Mouse (Mus musculus): ENCODE measurements at regions not wholly inside any gene's neighbourhood (a gene's known extent, or its start where the extent isn't known, plus 50 kb on each side); places are given as distances from the start of the nearest gene placed in this dataset.

DNA sequence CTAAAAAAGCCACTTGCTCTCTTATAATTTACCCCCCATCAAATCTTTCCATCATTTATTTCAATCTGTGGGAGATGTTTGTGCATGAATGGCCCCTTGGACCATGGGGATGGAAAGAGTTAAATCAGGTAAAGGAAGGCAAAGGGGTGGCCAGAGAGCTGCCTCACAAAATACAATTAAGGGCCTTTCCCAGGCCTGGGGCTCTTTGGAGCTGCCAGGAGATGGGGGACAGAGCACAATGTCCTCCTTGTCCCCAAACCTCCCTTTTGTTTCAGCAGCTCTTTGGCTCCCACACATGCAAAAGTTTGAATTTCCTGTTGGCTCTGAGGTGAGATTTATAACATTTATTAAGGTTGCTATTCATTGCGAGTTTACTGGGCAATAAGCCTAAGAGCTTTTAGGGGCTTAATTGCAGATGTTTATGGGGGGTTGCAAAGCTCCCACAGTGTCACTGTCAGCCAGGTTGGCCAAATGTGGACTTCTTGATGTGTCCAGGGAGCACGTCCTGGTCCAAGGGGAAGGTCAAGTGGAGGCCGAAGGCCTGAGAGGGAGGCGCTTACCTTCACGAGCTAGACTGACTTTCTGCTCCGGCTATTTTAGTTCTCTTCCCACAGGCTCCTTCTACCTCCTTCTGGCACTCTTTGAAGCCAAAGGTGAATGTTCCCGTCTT lies 628.5 kb downstream of the Lmo4 start:
- no peak for DNase-seq

DNA sequence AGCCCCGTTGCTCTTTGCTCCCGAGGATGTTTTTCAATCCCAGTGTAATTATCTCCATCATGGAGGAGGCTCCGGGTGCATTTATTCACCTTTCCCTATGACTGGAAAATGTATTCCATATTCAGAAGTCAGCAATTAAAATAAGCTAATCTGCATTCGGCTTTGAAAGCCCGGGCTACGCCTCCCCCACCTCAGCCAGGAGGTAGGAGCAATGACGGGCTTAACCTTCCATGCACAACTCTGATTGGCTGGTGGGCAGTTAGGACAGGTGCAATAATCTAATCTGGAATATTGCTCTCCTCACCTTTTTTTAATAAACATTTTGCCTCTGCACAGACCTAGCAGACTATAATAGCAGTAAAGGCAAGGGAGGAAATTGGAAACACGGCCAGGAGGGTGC lies 629.3 kb downstream of the Lmo4 start:
- DNase-seq, result no peak

DNA sequence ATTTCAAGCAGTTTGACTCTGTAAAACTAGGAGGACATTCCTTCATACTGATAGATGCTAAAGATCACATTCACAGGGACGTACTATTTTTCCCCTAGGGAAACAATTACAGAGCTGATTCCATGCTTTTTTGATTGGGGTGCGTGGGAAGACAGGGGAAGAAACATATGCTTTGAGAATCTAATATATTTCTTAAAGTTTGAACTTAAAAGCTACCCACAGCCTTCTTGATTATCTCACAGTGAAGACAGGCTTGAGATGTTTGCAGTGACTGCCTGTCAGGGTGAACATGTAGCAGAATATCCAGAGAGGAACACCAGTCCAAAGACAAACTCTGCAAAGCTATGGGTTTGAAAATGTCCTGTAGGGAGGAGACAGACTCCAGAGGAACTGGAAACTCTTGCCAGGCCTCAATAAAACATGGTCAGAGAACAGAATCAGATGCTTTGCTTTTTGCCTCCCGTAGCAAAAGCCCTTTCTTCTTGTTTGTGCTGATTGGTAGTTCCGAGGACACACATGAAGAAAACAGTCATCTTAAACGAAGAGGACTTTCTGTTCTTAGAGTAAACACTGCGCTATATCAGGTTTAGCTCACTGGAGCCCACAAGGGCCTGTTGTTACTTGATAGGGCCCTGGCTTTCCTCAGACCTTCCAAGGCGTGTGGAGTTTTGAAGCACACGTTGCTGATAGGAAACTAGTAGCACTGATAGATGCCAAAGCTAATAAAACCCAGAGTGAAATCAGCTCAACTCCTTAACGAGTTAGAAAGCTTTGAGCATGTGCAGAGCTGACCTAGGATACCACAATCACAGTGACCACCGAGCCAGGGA lies 630.8 kb downstream of the Lmo4 start:
- no peak for DNase-seq

DNA sequence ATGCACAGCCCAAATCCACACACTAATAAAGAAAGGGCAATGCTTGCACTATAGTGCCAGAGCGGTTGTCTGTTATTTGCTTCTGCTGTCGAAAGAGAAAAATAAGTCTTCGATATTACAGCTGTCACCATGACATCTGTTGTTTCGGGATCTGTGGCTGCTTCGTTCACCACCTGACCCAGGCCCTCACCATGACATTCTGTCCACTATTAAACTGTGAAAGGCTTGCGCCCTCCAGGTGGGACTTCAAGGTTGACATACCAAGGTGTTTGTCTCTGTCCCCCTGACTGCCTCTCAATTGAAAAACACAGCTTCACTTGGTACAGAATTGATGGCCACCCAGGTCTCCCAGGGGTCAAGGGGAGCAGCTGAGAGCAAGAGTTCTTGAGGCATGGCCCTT lies 635.1 kb downstream of the Lmo4 start:
- DNase-seq, result no peak

DNA sequence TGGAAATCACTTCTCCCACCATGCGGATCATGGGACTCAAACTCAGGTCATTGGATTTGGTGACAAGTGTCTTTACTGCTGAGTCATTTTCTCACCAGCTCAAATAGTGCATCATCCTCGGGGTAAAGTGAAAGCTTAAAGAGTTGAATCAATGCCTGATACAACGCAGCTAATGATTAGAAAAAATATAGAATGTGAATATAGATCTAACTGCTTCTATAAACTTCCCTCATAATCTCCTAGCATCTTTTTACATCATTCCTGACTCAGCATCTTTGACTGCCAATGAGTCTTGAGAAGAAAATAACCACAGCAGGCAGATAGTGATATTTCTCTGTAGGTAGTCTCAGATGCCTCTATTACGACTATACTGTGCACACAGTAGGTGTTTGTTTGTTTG lies 640.0 kb downstream of the Lmo4 start:
- no peak for DNase-seq

DNA sequence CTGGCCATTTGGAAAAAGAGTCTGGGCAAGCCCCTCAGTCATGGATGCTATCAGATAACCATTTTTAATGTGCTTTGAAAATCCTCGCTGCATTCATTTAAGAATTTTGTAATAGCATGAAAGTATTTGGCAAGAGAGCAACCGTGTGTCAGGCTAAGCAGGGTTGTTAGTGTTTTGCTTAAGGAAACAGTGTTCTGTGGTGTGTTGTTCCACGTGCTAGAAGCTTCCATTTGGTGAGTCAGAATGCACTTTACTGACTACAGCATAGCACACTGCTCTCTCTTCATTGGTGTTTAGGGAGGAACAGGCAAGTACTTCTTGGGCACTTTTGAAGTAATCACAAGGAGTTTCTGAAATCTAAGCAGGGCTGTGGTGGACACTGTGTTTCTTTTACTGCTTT lies 661.0 kb upstream of the Pkn2 start:
- no peak for DNase-seq

DNA sequence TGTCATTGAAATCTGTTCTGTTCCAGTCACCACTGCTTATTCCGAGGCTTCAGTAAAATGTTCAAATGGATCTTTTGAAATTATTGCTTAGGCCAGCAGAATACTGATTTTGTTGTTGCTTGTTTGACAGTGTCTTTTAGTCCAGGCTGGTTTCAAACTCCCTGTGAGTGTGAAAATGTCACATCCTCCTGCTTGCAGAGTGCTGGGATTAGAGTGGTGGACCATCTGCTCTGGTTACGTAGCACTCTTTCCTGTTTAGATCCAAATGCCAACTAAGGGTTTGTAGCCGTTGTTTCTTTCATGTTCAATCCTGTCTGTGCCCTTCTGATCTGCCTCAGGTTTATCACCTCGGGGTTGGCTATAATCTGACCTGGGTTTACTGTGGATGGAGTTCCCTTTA lies 646.2 kb upstream of the Pkn2 start:
- no peak for DNase-seq

DNA sequence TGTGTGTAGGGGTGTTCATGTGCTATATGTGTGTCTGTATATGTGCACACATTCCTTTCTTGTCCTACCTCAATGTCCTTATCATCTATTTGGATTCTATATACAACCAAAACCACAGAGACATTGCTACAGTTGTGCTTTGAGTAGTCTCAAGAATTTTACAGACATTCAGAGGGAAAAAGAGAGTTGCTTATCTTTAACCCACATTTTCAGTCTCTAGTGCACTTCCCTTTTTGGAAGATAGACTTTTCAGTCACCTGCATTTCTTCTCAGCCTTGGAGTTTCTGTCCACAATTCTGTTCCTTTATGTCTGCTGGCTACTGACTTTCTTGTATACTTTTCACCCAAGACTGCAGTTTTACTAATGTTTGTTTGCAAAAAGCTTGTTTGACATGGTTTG lies 645.5 kb upstream of the Pkn2 start:
- DNase-seq, result no peak

DNA sequence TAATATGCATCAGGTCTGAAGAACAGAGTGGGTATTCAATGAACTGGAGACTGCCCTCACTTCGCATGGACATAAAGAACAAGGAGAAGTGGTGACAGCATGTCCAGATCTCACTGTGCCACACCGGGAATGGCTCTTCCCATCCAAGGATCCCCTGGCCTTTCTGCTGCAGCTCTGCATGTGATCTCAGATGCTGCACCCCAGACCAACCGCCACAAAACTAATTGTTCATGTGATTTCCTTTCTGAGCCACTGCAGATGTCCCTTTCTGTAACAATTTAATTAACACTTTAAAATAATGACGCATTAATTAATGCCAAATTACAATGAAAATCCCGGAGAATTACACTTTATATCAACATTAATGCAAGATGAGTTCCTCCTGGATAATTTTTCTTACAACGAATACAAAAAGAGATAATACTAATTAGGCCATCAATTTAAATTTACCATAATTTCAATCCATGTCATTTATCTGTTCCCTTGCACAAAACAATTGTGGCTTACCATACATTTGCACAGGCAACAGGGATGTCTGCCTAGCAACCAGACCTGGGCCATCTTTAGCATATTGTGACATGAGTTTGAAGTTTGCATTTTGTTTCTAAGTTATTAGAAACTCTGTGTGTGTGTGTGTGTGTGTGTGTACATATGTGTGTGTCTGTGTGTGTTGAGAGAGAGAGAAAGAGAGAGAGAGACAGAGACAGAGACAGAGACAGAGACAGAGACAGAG lies 630.9 kb upstream of the Pkn2 start:
- DNase-seq, result no peak

DNA sequence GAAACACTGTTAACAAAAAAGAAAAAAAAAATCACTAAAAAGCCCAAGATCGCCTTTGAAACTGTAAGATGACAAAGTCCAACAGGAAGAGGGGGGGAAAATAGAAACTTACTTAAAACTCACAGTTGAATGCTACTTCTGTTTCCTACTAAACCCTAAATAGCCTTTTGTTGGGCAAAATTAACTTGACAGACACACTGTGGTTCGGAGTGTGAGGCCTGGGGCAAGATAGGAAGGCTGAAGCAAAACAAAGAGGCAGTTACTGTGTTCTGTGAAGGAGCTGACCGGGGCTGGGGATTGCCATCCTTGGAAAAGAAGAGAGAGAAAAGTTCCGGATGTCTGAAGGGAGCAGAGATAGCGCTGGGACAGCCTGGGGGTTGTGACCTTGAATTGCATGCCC lies 627.7 kb upstream of the Pkn2 start:
- DNase-seq, result no peak

DNA sequence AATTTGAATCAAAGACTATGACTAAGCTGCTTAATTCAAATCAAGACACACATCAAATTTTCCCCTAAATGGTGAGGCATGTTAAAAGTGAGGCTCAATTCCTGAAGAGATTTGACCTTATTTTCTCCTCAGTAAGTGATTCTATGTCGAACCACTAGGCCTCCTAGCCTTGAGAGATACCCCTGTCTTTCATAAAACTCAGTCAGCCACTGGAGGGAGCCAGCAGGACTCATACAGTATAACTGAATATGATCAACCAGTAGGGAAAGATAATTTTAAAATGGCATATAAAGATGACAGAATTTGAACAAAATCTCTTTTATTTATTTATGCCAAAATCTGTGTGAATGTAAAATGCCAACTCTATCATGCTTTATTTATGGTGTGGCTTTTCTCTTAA lies 626.5 kb upstream of the Pkn2 start:
- peak in 1 of 2 experiments; percentile 55 for DNase-seq

DNA sequence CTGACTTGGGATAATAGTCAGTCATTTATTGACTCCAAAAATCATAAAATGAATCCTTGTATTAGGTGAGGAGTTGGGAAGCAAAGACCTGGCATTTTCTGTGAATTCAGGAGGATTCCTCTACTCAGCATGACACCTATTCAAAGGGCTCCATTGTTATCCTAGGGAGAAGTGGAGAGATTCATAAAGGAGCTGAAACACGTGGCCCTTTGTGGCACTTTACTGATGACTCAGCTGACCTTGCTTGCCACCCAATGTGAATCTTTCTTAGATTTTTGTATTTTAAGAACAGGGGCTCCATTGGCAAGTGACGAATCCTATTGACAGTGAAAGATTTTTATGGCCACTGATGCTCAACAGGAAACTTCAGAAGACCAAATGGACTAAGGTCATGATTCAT lies 619.2 kb upstream of the Pkn2 start:
- DNase-seq, result no peak

DNA sequence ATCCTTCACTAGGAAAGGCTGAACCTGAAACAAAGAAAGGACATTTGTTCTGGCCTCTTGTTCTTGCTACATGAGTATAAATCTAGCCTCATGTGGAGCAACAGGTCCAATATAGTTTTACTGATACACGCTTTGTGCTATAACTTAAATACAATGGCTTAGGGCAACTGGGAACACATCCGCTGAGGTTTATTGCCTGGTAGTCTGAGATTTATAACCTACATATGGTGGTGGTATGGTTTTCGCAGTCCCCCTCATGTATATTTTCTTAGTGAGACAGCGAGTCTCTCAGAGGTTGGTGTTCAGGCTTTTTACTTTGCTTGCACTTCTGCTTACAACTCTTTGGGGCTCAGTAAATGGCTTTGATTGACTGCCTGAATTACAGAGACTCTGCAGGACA lies 613.6 kb upstream of the Pkn2 start:
- DNase-seq, result no peak

DNA sequence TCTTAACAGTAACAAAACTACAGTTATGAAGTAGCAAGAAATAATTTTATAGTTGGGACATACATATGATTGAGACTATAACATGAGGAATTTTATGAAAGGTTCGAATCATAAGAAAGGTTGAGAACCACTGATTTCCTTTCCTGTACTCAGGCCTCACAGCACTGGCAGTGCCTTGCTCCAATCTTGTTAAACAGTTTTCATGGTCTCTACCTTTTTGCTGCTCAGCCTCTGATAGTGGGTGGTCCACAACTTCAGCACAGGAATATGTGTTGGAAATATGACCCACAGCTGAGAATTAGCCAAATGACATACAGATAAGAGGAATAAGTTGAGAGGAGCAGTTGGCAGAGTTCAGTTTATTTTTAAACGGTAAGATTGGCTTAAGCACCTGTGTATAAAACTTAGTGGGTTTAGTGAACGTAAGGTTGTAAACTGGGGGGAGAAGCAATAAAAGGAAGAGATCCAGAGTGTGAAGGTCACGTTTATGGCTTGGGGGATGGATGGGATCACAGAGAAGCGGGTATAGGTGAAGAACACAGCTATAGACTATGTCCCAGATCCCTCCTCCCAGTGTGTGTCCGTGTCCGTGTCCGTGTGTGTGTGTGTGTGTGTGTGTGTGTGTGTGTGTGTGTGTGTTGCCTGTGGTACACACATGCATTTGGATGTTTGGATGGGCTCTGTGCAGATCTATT lies 596.3 kb upstream of the Pkn2 start:
- DNase-seq, result no peak

DNA sequence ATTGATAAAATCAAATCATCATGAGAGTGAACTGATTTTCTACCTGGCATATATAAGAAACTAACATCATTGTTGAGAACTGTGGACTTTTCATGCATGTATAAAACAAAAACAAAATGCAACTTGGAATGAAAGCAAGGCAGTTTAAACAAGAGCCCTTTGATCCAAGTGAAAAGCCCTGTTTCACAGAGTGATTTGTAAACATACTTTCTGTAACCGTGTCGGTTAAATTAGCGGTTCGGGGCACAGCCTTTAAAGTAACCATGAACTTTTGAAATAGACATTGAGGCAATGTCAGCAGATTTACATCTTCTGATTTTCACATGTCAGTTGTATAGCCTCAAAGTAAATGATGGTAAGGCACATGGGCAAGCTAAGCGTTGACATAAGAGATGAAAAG lies 593.7 kb upstream of the Pkn2 start:
- no peak for DNase-seq

DNA sequence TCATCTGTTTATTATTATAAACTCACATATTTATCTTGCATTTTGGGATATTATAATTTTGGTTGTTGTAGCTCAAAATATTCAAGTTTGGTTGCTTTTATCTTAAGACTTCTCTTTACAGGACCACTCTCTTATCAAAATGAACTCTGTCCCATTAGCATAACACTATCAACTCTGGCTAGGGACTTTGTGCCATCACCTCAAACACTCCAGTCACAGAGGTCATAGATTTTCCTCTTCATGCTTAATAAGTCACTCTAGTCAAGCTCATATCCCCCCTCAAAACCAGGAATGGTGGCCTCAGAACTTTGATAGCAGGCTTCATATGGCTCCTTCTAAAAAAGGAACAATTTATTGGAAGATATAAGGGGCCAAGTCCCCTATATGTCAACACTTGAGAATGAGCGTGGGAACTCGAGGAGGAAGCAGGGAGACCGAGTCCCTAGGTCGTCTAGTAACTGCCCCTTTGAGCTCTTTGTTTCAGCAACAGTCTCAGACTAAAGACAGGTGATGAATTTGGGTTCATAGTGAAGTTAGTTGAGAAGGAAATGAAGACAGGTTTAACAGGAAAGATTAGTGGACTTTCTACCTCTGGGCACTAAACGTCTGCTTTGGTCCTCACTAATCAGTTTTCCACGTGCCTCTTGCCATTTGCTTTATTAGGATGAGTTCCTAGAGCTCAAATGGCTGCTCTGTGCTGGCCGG lies 565.4 kb upstream of the Pkn2 start:
- no peak for DNase-seq

DNA sequence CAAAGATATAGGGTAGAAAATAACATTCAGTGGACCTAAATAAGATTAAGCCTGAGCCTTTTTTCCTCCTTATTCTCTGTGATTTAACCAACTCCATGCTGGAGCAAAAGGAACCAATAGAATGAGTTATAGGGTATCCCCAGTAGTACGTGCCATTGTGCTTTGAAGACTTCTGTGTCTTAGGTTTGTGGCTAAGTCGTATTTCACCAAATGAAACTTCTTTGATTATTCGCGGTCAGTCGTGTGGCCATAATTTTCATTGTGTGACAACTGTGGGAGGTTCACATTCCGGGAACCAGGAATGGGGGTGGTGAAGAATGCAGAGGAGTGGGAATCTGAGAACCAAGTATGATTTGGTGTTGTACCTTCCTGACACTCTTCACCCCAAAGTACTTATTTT lies 535.6 kb upstream of the Pkn2 start:
- no peak for DNase-seq

DNA sequence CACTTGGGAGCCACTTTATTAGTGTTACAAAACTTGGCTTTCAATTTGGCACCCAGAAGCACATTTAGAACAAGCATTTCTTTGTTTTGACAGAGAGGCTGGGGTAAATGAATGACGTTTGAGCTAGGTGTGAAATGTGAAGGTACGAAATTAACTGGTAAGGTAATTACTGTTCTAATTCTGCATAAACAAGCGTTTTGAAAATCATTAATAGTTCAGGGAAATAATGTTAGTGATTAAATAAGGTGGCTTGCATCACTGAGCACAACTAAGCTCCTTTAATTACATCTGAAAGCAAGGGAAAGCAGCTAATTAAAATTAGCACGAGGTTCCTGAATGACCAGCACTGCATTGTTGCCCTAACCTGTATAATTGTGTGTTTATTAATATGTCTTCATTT lies 529.9 kb upstream of the Pkn2 start:
- no peak for DNase-seq

DNA sequence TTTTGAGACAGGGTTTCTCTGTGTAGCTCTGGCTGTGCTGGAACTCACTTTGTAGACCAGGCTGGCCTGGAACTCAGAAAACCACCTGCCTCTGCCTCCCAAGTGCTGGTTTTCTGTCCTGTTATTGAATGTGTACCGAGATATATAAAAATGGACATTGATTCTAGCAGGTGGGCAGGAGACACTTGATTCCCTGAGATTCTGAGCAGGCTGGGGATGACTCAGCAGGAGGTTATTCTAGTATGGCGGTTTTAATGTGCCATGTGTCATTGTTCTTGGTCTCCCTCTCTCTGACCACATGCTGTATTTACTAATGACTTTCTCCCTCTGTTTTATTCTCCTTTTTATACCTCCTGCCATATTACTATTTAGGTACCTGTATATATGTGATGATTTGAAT lies 517.2 kb upstream of the Pkn2 start:
- no peak for DNase-seq

DNA sequence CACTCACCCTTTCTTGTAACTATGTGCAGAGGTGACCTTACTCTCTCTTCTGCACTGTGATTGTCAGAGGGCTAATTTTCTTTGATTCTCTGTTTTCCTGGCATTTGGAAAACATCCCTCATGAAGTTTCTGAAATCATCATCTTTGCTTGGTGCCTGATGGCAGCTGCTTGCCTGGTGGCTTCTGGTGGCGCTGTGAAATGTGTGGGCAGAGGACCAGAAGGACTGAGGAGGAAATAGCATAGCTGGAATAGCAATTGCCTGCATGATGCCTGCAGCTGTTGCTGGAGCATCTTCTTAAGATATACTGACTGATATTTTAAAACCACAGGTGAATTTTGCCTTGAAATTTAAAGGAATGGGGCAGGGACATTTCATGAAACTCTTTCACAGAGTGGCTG lies 502.6 kb upstream of the Pkn2 start:
- DNase-seq, result no peak

DNA sequence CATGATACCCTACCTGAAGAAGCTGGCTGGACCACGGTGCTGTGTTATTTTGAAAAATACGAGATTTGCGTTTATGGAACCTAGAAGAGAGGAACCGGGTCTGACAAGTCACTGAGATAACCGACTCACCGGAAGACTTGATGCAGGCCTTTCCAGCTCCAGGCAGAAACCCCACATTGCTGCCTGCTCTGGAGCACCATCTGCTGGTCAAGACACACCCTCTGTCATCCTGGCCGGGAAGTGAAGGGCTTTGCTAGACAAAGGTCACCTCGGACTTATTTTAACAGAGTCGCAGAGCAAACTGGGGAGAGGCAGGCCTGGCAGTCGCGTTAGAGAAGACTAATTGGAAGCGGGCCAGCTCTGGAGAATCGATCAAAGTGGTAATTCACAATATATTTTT lies 497.4 kb upstream of the Pkn2 start:
- DNase-seq, result peak; percentile 81 to 83

DNA sequence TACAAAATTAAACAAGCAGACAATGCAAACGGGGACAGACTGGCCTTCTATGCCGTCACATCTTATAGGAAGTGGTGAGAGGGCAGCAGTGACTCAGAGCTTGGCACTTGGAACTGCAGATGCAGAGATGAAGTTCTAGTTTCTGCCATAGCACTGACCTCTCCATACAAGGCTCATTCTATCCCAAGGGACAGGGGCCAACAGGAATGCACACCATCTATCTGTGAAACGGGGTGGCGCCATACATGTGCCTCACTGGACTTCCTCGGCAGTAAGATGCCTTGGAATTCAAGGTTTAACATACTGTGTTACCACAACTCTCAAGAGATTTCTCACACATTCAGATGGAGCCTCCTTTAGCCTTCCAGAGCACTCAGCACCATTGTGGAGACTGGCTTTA lies 495.6 kb upstream of the Pkn2 start:
- DNase-seq, result no peak
